Mouse (Mus musculus) frontal cortex, postnatal 10 days (tissue): ENCODE measurements at regions not wholly inside any gene's neighbourhood (a gene's known extent, or its start where the extent isn't known, plus 50 kb on each side); places are given as distances from the start of the nearest gene placed in this dataset.

Experiments used
- DNase-seq, 2 experiments: peaks; one replicate each; pipeline ENCODE4 v3.0.0; 2022; ENCODE audit warnings: low spot score in 2 of 2, mixed read lengths in 1 of 2

GRCm38 (mm10) chr4:75884371-75884770, 606.3 kb upstream of the Dmac1 start:
- DNase-seq = no peak

GRCm38 (mm10) chr4:75869771-75870170, 591.7 kb upstream of the Dmac1 start:
- no peak for DNase-seq

- no peak for DNase-seq
Measured at GRCm38 (mm10) chr4:75861076-75861475, 583.0 kb upstream of the Dmac1 start.

- DNase-seq = no peak
Measured at GRCm38 (mm10) chr4:75857769-75858408, 579.8 kb upstream of the Dmac1 start.

GRCm38 (mm10) chr4:75855688-75856296, 577.7 kb upstream of the Dmac1 start:
- DNase-seq = no peak

- no peak for DNase-seq
Measured at GRCm38 (mm10) chr4:75850343-75850742, 572.2 kb upstream of the Dmac1 start.

- no peak for DNase-seq
Measured at GRCm38 (mm10) chr4:75847675-75848385, 569.7 kb upstream of the Dmac1 start.

GRCm38 (mm10) chr4:75845021-75845420, 566.9 kb upstream of the Dmac1 start:
- no peak for DNase-seq

- DNase-seq = no peak
Measured at GRCm38 (mm10) chr4:75838619-75839018, 560.5 kb upstream of the Dmac1 start.

GRCm38 (mm10) chr4:75827082-75827711, 549.1 kb upstream of the Dmac1 start:
- DNase-seq = no peak

GRCm38 (mm10) chr4:75819193-75819603, 541.1 kb upstream of the Dmac1 start:
- no peak for DNase-seq

- DNase-seq = no peak
Measured at GRCm38 (mm10) chr4:75816026-75816425, 537.9 kb upstream of the Dmac1 start.

GRCm38 (mm10) chr4:75812266-75812665, 534.2 kb upstream of the Dmac1 start:
- DNase-seq = no peak

- peak; percentile 10 to 16 for DNase-seq
Measured at GRCm38 (mm10) chr4:75801870-75802269, 523.8 kb upstream of the Dmac1 start.

GRCm38 (mm10) chr4:75801156-75801555, 523.1 kb upstream of the Dmac1 start:
- no peak for DNase-seq

- DNase-seq = no peak
Measured at GRCm38 (mm10) chr4:75791789-75792188, 513.7 kb upstream of the Dmac1 start.

GRCm38 (mm10) chr4:75790920-75791589, 513.0 kb upstream of the Dmac1 start:
- no peak for DNase-seq

GRCm38 (mm10) chr4:75787405-75787804, 509.3 kb upstream of the Dmac1 start:
- DNase-seq = no peak

- DNase-seq = no peak
Measured at GRCm38 (mm10) chr4:75786391-75786790, 508.3 kb upstream of the Dmac1 start.

GRCm38 (mm10) chr4:75779492-75779891, 501.4 kb upstream of the Dmac1 start:
- DNase-seq = no peak

GRCm38 (mm10) chr4:75764141-75764540, 486.0 kb upstream of the Dmac1 start:
- DNase-seq = no peak

GRCm38 (mm10) chr4:75744605-75745004, 466.5 kb upstream of the Dmac1 start:
- no peak for DNase-seq
